Mouse (Mus musculus) liver, embryonic 14.5 days (tissue): ENCODE results near the gene Cep164. TPM values are rescaled to one million over a fixed set of nuclear protein-coding genes. Genes with fewer than 3 reads are reported as not detected.

ENCODE experiments used
- ATAC-seq: fragments of 200-750 bp; cut with Nextera tagmentation; 2 replicates; pipeline ENCODE4 v1.8.0; 2017; ENCODE audit warnings: moderate number of reproducible peaks, mild to moderate bottlenecking, moderate library complexity; ENCODE audit not compliant: insufficient read depth
- DNase-seq, 3 experiments: peaks; one replicate each; pipeline ENCODE4 v3.0.0-alpha.2; 2012 to 2013; ENCODE audit warnings: low read depth in 3 of 3, low spot score in 3 of 3
- H3K27ac ChIP-seq: fragments of 300-500 bp; sonication (generic); 2 replicates; pipeline ENCODE4 v1.5.1; 2014; ENCODE audit warnings: moderate library complexity, mild to moderate bottlenecking, control low read depth, inconsistent platforms
- H3K27me3 ChIP-seq: fragments of 300-500 bp; sonication (generic); 2 replicates; pipeline ENCODE4 v1.6.1; 2014; ENCODE audit warnings: mild to moderate bottlenecking, low read length, moderate library complexity; ENCODE audit not compliant: control insufficient read depth, insufficient read depth
- H3K36me3 ChIP-seq: fragments of 300-500 bp; sonication (generic); replicated peaks from 2 replicates; pipeline ENCODE4 v1.6.1; 2014; ENCODE audit warnings: low read depth; ENCODE audit not compliant: control insufficient read depth, insufficient read depth
- H3K4me1 ChIP-seq, 2 experiments: fragments of 200-500 bp in 1 of 2; fragments of 300-500 bp in 1 of 2; sonication (generic) in 1 of 2; replicated peaks; 2 replicates each; pipeline ENCODE4 v1.6.1; 2012 to 2014; ENCODE audit warnings: antibody characterized with exemption in 1 of 2, inconsistent platforms in 1 of 2, low read length in 1 of 2; ENCODE audit not compliant: control insufficient read depth in 2 of 2, insufficient read depth in 2 of 2
- H3K4me2 ChIP-seq: fragments of 300-500 bp; sonication (generic); 2 replicates; pipeline ENCODE4 v1.6.1; 2014; ENCODE audit warnings: low read depth, mild to moderate bottlenecking, control low read depth, moderate library complexity
- H3K4me3 ChIP-seq, 2 experiments: fragments of 200-500 bp in 1 of 2; fragments of 300-500 bp in 1 of 2; sonication (generic) in 1 of 2; 2 replicates each; pipeline ENCODE4 v1.5.1; 2012 to 2014; ENCODE audit warnings: low read depth in 2 of 2, low read length in 2 of 2, mild to moderate bottlenecking in 2 of 2, control low read depth in 1 of 2, inconsistent platforms in 1 of 2, moderate library complexity in 1 of 2; ENCODE audit not compliant: insufficient read depth in 1 of 2
- H3K9ac ChIP-seq: fragments of 300-500 bp; sonication (generic); replicated peaks from 2 replicates; pipeline ENCODE4 v1.6.1; 2014; ENCODE audit warnings: mild to moderate bottlenecking, control low read depth, moderate library complexity
- H3K9me3 ChIP-seq: fragments of 300-500 bp; sonication (generic); 2 replicates; pipeline ENCODE4 v1.6.1; 2016; ENCODE audit warnings: low read length, mixed read lengths; ENCODE audit not compliant: control insufficient read depth
- CTCF ChIP-seq: IDR thresholded peaks from 2 replicates; pipeline ENCODE4 v1.5.1; 2016; ENCODE audit warnings: antibody characterized with exemption, low read depth, control low read depth
- EP300 ChIP-seq: IDR thresholded peaks from 2 replicates; pipeline ENCODE4 v1.6.1; 2016; ENCODE audit warnings: antibody characterized with exemption, low read depth
- WGBS: fragments of 180-500 bp; shearing (Covaris S2); extraction: QIAGEN DNeasy Blood & Tissue Kit; methylation state at CpG from one replicate; pipeline ENCODE4 v1.1.7; 2014; ENCODE audit not compliant: insufficient replicate concordance; 5-methylcytosine and 5-hydroxymethylcytosine counted together
- polyA plus RNA-seq, 2 experiments: library from polyadenylated mRNA; depleted of rRNA in 1 of 2; stranded (reverse) in 1 of 2; unstranded in 1 of 2; fragments of >200 nt; fragmentation: Nextera tagmentation in 1 of 2; extraction: Ambion mirVana in 1 of 2; gene quantifications; 2 replicates each; pipeline versions ENCODE4 v1.2.1 to v1.2.3; 2012 to 2014

The Cep164 gene
- polyA plus RNA-seq, 2 experiments = 3.7 to 5.7 TPM

DNA sequence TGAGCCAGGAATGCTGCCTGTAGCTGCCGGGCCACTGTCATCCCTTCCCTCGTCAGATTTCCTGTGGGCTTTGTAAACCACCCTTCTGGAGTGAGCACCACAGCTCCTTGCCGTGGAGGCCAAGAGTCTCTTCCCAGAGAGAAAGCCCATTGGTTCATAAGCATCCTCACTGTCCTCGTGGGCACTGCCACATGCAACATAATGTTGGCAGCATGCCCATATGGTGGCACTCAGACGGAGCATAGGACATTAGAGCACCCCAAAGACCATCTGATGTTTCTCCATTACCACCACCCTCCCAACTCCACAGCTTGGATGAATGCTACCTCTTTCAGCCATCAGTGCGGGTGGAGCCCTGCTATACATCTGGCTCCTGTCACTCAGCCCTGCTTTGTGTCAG is 95.2 kb downstream of the Cep164 start:
- WGBS = 38% methylated on average over 6 of the region's 6 CpGs
- Histone ChIP-seq H3K27me3 (no peaks in the 10 kb centered on the region), H3K36me3 (no peaks in the 10 kb centered on the region), H3K9me3 (no peaks in the 10 kb centered on the region), H3K4me3 (no peak overlapping the region), H3K4me2 (no peak overlapping the region), H3K27ac (no peak overlapping the region), H3K4me1 (no peaks in the 10 kb centered on the region), H3K9ac (no peak overlapping the region)
- ATAC-seq (no peak), DNase-seq (no peak)
- no peak for TF ChIP-seq EP300
- no peak for TF ChIP-seq CTCF

GRCm38 (mm10) chr9:45731851-45732250 is 96.6 kb downstream of the Cep164 start:
- ATAC-seq = no peak

GRCm38 (mm10) chr9:45719997-45720396 is 108.5 kb downstream of the Cep164 start:
- H3K27me3 ChIP-seq = no peaks in the 10 kb centered on the region
- H3K9ac ChIP-seq = no peak overlapping the region
- no peak overlapping the region for H3K27ac ChIP-seq
- H3K4me2 ChIP-seq = no peak overlapping the region
- TF ChIP-seq EP300 (no peak), CTCF (no peak)
- WGBS = 45% methylated on average over 7 of the region's 7 CpGs
- no peaks in the 10 kb centered on the region for H3K36me3 ChIP-seq
- no peaks in the 10 kb centered on the region for H3K4me1 ChIP-seq
- no peak overlapping the region for H3K4me3 ChIP-seq
- H3K9me3 ChIP-seq = no peaks in the 10 kb centered on the region
- ATAC-seq (no peak), DNase-seq (no peak)

More at GRCm38 (mm10) chr9:45731851-45732250, 96.6 kb downstream of the Cep164 start:
- H3K27ac ChIP-seq = no peak overlapping the region
- H3K4me2 ChIP-seq = no peak overlapping the region
- no peaks in the 10 kb centered on the region for H3K27me3 ChIP-seq
- H3K9me3 ChIP-seq = no peaks in the 10 kb centered on the region
- no peak for DNase-seq
- no peak overlapping the region for H3K4me3 ChIP-seq
- no peak for TF ChIP-seq EP300
- no peak for TF ChIP-seq CTCF
- no peak overlapping the region for H3K9ac ChIP-seq
- 67% methylated on average over 5 of the region's 5 CpGs for WGBS
- H3K36me3 ChIP-seq = no peaks in the 10 kb centered on the region
- H3K4me1 ChIP-seq = no peaks in the 10 kb centered on the region

Other genes starting within 250 kb of the Cep164 start
- gene Bace1, start 9.9 kb upstream of the Cep164 start, polyA plus RNA-seq (2012; rRNA removed) = 3.1 and 3.4 TPM in 2 replicates
- 3.6 and 4.2 TPM in 2 replicates for gene Bace1, start 9.9 kb upstream of the Cep164 start, polyA plus RNA-seq (2014; fragmentation: Nextera tagmentation; extraction: Ambion mirVana)
- gene Pcsk7, start 77.8 kb upstream of the Cep164 start, polyA plus RNA-seq (2012; rRNA removed) = 7.3 and 7.7 TPM in 2 replicates
- 4.9 and 5.0 TPM in 2 replicates for gene Pcsk7, start 77.8 kb upstream of the Cep164 start, polyA plus RNA-seq (2014; fragmentation: Nextera tagmentation; extraction: Ambion mirVana)
- 5.0 and 6.3 TPM in 2 replicates for gene Rnf214, start 78.2 kb upstream of the Cep164 start, polyA plus RNA-seq (2012; rRNA removed)
- 10.5 and 12.0 TPM in 2 replicates for gene Rnf214, start 78.2 kb upstream of the Cep164 start, polyA plus RNA-seq (2014; fragmentation: Nextera tagmentation; extraction: Ambion mirVana)
- 5.1 and 6.3 TPM in 2 replicates for gene Tagln, start 107.4 kb upstream of the Cep164 start, polyA plus RNA-seq (2012; rRNA removed)
- gene Tagln, start 107.4 kb upstream of the Cep164 start, polyA plus RNA-seq (2014; fragmentation: Nextera tagmentation; extraction: Ambion mirVana) = 2.6 and 6.8 TPM in 2 replicates
- gene Sidt2, start 126.6 kb upstream of the Cep164 start, polyA plus RNA-seq (2012; rRNA removed) = 20.4 and 26.8 TPM in 2 replicates
- gene Sidt2, start 126.6 kb upstream of the Cep164 start, polyA plus RNA-seq (2014; fragmentation: Nextera tagmentation; extraction: Ambion mirVana) = 11.6 and 16.5 TPM in 2 replicates
- gene Pafah1b2, start 184.0 kb upstream of the Cep164 start, polyA plus RNA-seq (2012; rRNA removed) = 13.2 and 23.1 TPM in 2 replicates
- 59.6 and 65.6 TPM in 2 replicates for gene Pafah1b2, start 184.0 kb upstream of the Cep164 start, polyA plus RNA-seq (2014; fragmentation: Nextera tagmentation; extraction: Ambion mirVana)
- gene Sik3, start 184.1 kb upstream of the Cep164 start, polyA plus RNA-seq (2012; rRNA removed) = 3.0 and 4.1 TPM in 2 replicates
- gene Sik3, start 184.1 kb upstream of the Cep164 start, polyA plus RNA-seq (2014; fragmentation: Nextera tagmentation; extraction: Ambion mirVana) = 2.1 and 2.4 TPM in 2 replicates